Mouse (Mus musculus) CH12.LX (cell line): ENCODE data around the gene Rhod.

ENCODE experiments used
- CTCF ChIP-seq, 2 experiments: IDR thresholded peaks in 1 of 2; conservative IDR thresholded peaks in 1 of 2; 2 replicates each; pipeline ENCODE4 v1.5.1; 2011 to 2012; ENCODE audit warnings: low read depth in 2 of 2, low read length in 2 of 2, improper control_type of control experiment in 1 of 2, inconsistent platforms in 1 of 2, mild to moderate bottlenecking in 1 of 2, moderate library complexity in 1 of 2
- MAX ChIP-seq: IDR thresholded peaks from 2 replicates; pipeline ENCODE4 v1.6.1; 2011; ENCODE audit warnings: low read length, improper control_type of control experiment

- TF ChIP-seq CTCF (conservative IDR thresholded peaks at IDR 0.05 in 1 of 2, IDR thresholded peaks at IDR 0.05 in 1 of 2; ENCODE audit: low read depth in 2 of 2, low read length in 2 of 2) (no peak), MAX (no peak)
These were observed 990 bp upstream of the Rhod start for GRCm38 (mm10) chr19:4440222-4440621.
